10 mouse cellular contexts compared by ENCODE assay signal in the genomic region with DNA sequence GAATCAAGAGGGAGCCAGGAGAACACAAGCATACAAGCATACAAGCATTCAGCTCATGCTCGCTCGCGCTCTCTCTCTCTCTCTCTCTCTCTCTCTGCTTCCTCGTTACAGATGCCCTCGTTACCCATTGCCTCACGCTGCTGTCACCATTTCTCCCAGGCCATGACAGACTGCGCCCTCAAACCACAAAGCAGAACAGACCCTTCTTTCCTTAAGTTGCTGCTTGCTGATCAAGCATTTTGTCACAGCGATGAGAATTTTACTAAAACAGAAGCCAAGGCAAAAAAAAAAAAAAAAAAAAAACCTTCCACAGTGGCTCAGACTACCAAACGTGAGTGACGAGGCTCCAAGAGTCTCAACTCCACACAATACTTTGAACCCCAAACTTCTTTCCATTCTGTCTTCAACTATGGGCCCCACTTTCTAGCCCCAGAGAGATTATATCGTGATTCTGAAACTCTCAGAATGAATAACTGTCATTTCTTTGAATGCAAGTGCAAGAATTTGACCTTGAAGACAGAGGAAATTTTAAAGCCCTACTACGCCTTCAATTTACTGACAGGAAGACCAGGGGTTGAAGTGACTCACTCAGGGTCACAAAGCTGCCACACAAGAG. TPM values are rescaled to one million over a fixed set of nuclear protein-coding genes. Genes with fewer than 3 reads are reported as not detected.
DNase-seq lines count a peak whose midpoint lies in the region; ATAC-seq lines count a peak whose summit lies in the region.
"Had no signal": no experiment of that assay in that cellular context is flagged by ENCODE, and none has a peak within 500 bp of the region (broad histone marks: within the 10 kb centered on the region; RNA-seq: fewer than 3 reads in every experiment).

No protein-coding gene starts in this region.

- no peaks in the 10 kb centered on the region for H3K27me3 ChIP-seq in kidney, embryonic 16.5 days (ENCODE audit: insufficient read depth, low read length)
- no peaks in the 10 kb centered on the region for H3K27me3 ChIP-seq in midbrain, embryonic 11.5 days (ENCODE audit: control insufficient read depth, insufficient read depth, low read length)
- H3K27me3 ChIP-seq: neural tube, embryonic 12.5 days had no signal

- whole genome bisulfite sequencing in kidney, embryonic 16.5 days = 79% methylated on average over 12 of the region's 12 CpGs
- WGBS in midbrain, embryonic 11.5 days = 92% methylated on average over 12 of the region's 12 CpGs

- H3K9ac ChIP-seq in kidney, embryonic 16.5 days (replicated peaks; ENCODE audit: low read length) = 0 out of 2 replicates have a peak overlapping the region, but pooled peaks have one; percentile 2
- no peak overlapping the region for H3K9ac ChIP-seq in midbrain, embryonic 11.5 days (ENCODE audit: low read length)
- H3K9ac ChIP-seq: neural tube, embryonic 12.5 days had no signal

- H3K36me3 ChIP-seq in kidney, embryonic 16.5 days (ENCODE audit: insufficient read depth, low read length) = peaks cover 13% of the 10 kb centered on the region
- H3K36me3 ChIP-seq in midbrain, embryonic 11.5 days (ENCODE audit: control insufficient read depth, insufficient read depth, low read length) = no peaks in the 10 kb centered on the region

- ATAC-seq in kidney, embryonic 16.5 days (ENCODE audit: low FRiP score, low TSS enrichment) = no peak
- ATAC-seq in activated CD4-positive, CD25-positive, alpha-beta regulatory T cell, adult 4 months = peak; percentile 20
- ATAC-seq in inflammation-experienced regulatory T-cells, adult 6 months = peak; percentile 35
- ATAC-seq in neutrophil, adult 5-6 weeks (ENCODE audit: extremely low read depth, insufficient number of reproducible peaks, low FRiP score, poor library complexity, severe bottlenecking) = peak; percentile 63
- ATAC-seq in erythroblast, adult 5-6 weeks (replicated peaks; ENCODE audit: low FRiP score, poor library complexity, severe bottlenecking) = no peak
- no peak for ATAC-seq in midbrain, embryonic 11.5 days (ENCODE audit: low FRiP score)
- ATAC-seq: hindbrain, postnatal 0 days had no signal

- no peak overlapping the region for H3K4me3 ChIP-seq in kidney, embryonic 16.5 days (ENCODE audit: low read length)
- no peak overlapping the region for H3K4me3 ChIP-seq in midbrain, embryonic 11.5 days (ENCODE audit: low read depth, low read length)
- H3K4me3 ChIP-seq: neural tube, embryonic 12.5 days had no signal

- H3K4me1 ChIP-seq in kidney, embryonic 16.5 days (ENCODE audit: insufficient read depth, low read length) = peaks cover 87% of the 10 kb centered on the region
- H3K4me1 ChIP-seq in midbrain, embryonic 11.5 days (ENCODE audit: control insufficient read depth, insufficient read depth, low read length) = peaks cover 14% of the 10 kb centered on the region

- no peaks in the 10 kb centered on the region for H3K9me3 ChIP-seq in kidney, embryonic 16.5 days (ENCODE audit: low read length)
- no peaks in the 10 kb centered on the region for H3K9me3 ChIP-seq in midbrain, embryonic 11.5 days (ENCODE audit: control insufficient read depth, low read length)
- H3K9me3 ChIP-seq: neural tube, embryonic 12.5 days had no signal

- H3K27ac ChIP-seq in kidney, embryonic 16.5 days (ENCODE audit: low read length) = 0 out of 2 replicates have a peak overlapping the region, but pooled peaks have one; percentile 8
- no peak overlapping the region for H3K27ac ChIP-seq in midbrain, embryonic 11.5 days (ENCODE audit: low read depth, low read length)
- H3K27ac ChIP-seq: hindbrain, postnatal 0 days; neural tube, embryonic 12.5 days had no signal

- no peak overlapping the region for H3K4me2 ChIP-seq in kidney, embryonic 16.5 days (replicated peaks; ENCODE audit: low read depth, low read length)
- no peak overlapping the region for H3K4me2 ChIP-seq in midbrain, embryonic 11.5 days
- H3K4me2 ChIP-seq: neural tube, embryonic 12.5 days had no signal

- DNase-seq in kidney, postnatal 10 days = no peak
- no peak for DNase-seq in midbrain, embryonic 11.5 days (ENCODE audit: low spot score, missing footprints)
- DNase-seq in urinary bladder, postnatal 10 days (ENCODE audit: low spot score) = no peak

RNA-seq across cellular contexts. Expression of gene Smad3, which starts 19.6 kb away (rescaled TPM):
- 27.8 and 27.9 TPM in 2 replicates for polyA plus RNA-seq in kidney, embryonic 16.5 days (2015; fragmentation: Nextera tagmentation; extraction: Ambion mirVana)
- polyA plus RNA-seq in activated CD4-positive, CD25-positive, alpha-beta regulatory T cell, adult 4 months (2017; shearing (Covaris generic)) = 10 to 100 TPM; 15.0 to 16.8 TPM
- 10 to 100 TPM; 16.5 to 24.6 (median 16.8) TPM for polyA plus RNA-seq in inflammation-experienced regulatory T-cells, adult 6 months (2017; shearing (Covaris generic))
- total RNA-seq in neutrophil, adult 5-6 weeks (2017) = 28.1 and 28.7 TPM in 2 replicates
- 3.5 and 14.6 TPM in 2 replicates for total RNA-seq in erythroblast, adult 5-6 weeks (2015; ENCODE audit: low replicate concordance)
- 2.7 and 2.8 TPM in 2 replicates for total RNA-seq in erythroblast, adult 5-6 weeks (2017; ENCODE audit: low replicate concordance)
- 16.5 and 16.8 TPM in 2 replicates for polyA plus RNA-seq in midbrain, embryonic 11.5 days (2014; fragmentation: Nextera tagmentation; extraction: Ambion mirVana)

Comparison
In these comparisons a context has a peak if more than half of its experiments do, and no peak if none do; other contexts are left out.
1. ATAC-seq: peak in activated CD4-positive, CD25-positive, alpha-beta regulatory T cell, adult 4 months (single experiment), inflammation-experienced regulatory T-cells, adult 6 months (single experiment) and neutrophil, adult 5-6 weeks (single experiment); none in kidney, embryonic 16.5 days (single experiment), erythroblast, adult 5-6 weeks (single experiment) and midbrain, embryonic 11.5 days (single experiment).